Mouse (Mus musculus): ENCODE measurements around the gene Gm21409. TPM values are rescaled to one million over a fixed set of nuclear protein-coding genes. Genes with fewer than 3 reads are reported as not detected.
"Not testable (repeated sequence)": the region's sequence is repeated elsewhere in the genome, so short reads cannot be mapped to it uniquely, and the experiment has no call there.

Gene Gm21409
- polyA plus RNA-seq (2015; fragmentation: Nextera tagmentation; extraction: Ambion mirVana) = not detected in 2 replicates

GRCm38 (mm10) chrY:84746385-84746784, at the start of gene Gm21409:
Gm21409 (plus strand) TSS chrY:84746685.
- H3K4me2 ChIP-seq (replicated peaks); H3K9me3 ChIP-seq; H3K9ac ChIP-seq; H3K4me3 ChIP-seq (replicated peaks); H3K4me1 ChIP-seq (replicated peaks); H3K27ac ChIP-seq; ATAC-seq; H3K36me3 ChIP-seq; H3K27me3 ChIP-seq (replicated peaks): not testable (repeated sequence)
- no CpG with 5 or more reads among the region's 6 CpGs for WGBS

Other genes with a start within 250 kb of the Gm21409 start
- gene Gm21394, start 181.8 kb upstream of the Gm21409 start, polyA plus RNA-seq (2015; fragmentation: Nextera tagmentation; extraction: Ambion mirVana) = not detected in 2 replicates